Mouse (Mus musculus): Measurements from ENCODE around the gene Hoxd3.

Hoxd3 gene

DNA sequence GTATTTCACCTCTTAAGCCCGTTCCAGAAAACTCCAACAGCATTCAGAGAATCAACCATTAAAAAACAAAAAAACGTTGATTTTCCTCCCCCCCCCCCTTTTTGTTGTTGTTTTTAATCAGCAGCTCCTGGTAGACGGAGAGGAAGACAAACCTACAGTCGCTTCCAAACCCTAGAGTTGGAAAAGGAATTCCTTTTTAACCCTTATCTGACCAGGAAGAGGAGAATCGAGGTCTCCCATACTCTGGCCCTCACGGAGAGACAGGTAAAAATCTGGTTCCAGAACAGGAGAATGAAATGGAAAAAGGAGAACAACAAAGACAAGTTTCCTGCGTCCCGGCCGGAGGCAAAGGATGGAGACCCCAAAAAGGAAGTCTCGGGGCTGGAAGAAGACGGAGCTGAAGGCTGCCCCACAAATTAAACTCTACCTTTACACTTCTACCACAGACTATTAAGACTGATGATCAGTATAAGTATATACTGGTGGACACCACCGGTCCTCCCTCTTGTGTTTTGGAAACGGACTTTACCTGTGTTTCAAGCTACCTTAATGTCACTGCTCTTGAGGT, 5.2 kb upstream of the Hoxd3 start:
- DNase-seq (ENCODE audit: low spot score): no peak

- no peak for DNase-seq (ENCODE audit: low spot score)
These were observed 4.1 kb upstream of the Hoxd3 start for GRCm38 (mm10) chr2:74707599-74707998.

DNA sequence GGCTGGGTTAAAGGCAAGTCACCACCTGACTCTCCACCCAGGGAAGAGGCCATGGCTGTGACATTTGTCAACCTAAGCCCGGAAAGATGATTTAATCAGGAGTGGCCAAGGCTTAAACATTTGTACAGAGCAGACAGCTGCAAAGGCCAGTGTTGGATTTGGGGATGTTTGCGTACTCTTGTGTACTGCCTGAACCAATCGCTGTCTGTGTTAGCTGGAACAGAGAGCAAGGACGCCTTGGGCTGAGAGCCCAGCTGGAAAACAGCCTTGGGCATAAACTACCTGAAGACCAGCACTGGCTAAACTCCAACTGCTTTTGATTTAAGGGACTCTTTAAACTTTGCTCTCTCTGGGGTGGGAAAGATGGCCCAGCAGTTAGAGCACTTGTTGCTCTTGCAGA, 3.1 kb upstream of the Hoxd3 start:
- DNase-seq (ENCODE audit: low spot score): no peak

DNA sequence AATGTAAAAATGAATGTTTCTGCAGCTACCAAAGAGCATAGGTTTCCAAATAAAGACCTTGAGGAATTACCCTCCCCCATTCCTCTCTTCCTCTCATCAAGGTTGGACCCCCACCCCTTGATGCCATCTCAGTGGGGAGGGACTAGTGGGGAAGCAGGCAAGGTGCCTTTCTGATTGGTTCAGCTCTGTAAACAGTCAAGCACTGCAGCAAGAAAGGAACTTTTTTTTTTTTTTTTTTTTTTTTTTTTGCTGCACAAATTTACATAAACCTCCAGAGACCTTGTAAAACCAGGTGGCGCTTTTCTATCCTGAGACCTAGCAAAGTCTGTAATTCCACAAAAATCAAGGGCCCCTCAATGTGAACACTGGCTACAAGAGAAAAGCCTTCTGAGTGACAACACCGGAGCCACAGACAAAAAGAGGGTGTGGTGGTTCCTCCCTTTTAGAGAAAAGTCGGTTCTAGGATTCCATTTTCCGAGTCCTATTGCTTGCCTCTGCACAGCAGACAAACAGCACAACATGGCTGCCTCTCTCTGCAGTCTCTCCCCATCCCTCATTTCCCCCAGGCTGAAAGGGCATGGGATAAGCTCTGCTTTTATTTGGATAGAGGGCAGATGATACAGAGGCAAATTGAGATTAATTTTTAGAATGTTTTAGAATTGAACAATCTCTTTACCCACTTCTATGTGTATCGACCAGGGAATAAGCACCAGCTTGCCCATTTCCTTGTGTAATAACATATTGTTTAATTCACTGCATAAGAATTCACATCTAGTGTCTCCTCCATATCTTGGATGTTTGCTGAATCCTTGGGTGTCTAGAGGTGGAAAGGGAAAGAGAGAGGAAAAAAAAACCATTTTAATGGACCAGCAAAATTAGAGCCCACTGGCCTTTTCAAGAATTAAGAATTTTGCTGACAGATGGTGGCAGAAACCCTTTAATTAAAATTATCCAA, 2.0 kb upstream of the Hoxd3 start:
- DNase-seq (ENCODE audit: low spot score): no peak

GRCm38 (mm10) chr2:74710929-74711543, 691 bp upstream of the Hoxd3 start:
- no peak for DNase-seq (ENCODE audit: low spot score)

- DNase-seq (ENCODE audit: low spot score): no peak
These were observed 1.8 kb downstream of the Hoxd3 start for GRCm38 (mm10) chr2:74713239-74714150.

DNA sequence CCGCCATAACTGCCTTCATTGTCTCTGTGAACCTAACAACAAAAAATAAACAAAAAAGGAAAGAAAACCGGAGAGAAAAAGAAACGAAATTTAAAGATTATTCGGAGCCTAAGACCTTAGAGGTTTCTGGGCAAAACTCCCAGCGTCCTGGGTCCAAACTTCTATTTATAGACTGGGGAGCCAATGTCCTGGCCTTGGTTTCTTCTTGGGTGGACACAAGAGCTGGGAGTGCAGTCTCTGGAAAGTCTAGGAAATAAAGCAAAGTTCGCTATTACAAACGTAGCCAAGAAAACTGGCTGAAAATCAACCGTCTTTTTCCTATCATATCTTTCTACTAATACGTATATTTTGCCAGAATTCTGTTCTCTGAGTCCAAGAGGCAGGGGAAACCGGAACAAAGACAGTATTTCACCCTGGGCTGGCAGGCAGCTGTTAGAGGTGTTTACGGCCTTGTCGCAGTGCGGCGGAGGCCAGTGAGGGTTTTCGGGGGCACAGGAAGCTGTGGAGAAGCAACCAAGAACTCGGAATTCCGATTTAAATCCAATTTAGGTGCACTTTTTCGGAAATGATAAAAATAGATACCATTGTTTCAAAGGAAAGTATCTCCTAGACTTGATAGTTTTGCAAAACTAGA, 2.5 kb downstream of the Hoxd3 start:
- DNase-seq (ENCODE audit: low spot score): no peak

- no peak for DNase-seq (ENCODE audit: low spot score)
These were observed 3.2 kb downstream of the Hoxd3 start for GRCm38 (mm10) chr2:74714881-74715280.

GRCm38 (mm10) chr2:74715504-74716241, 3.9 kb downstream of the Hoxd3 start:
- peak; percentile 83 for DNase-seq (ENCODE audit: low spot score)

DNA sequence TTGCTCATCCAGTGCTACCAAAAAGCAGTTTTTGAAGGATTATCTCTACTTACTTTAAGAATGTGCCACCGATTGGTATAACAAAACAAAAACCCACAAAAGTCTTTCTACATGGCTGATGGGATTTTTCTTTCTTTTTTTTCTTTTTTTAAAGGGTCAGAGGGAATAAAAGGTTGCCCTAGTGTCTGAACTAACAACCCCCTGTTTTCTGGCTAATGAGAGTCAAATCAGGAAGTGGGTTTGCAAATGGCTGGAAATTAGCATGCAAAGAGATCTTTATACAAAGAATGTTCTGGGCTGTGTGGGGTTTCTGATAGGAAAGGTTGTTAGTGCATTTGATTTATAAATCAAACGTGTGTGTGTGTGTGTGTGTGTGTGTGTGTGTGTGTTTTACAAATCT, 8.7 kb downstream of the Hoxd3 start:
- DNase-seq (ENCODE audit: low spot score): no peak

DNA sequence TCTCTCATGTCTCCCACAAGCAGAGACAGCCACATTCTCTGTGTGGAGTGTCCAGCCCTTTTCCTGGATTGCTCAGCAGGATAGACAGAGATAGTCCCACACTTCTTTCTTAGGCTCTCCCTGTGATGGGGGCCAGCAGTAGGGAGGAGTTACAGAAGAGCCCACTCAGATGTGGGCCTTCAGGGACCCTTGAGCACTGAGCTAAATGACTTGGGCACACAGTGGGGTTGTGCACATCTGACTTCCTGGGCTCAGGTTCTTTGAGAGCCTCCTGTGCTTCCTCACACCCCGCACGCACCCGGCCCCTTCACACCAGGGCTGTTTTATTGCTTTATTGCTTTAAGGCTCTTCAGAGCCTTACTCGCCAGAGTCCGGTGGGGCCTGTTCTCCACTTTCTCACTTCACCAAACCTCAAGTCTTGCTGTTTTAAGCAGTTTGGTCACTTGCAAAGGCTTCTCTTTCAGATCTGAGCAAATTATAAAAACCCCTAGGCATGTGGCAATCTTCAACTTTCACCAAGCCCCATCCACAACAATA, 9.3 kb downstream of the Hoxd3 start:
- no peak for DNase-seq (ENCODE audit: low spot score)

DNA sequence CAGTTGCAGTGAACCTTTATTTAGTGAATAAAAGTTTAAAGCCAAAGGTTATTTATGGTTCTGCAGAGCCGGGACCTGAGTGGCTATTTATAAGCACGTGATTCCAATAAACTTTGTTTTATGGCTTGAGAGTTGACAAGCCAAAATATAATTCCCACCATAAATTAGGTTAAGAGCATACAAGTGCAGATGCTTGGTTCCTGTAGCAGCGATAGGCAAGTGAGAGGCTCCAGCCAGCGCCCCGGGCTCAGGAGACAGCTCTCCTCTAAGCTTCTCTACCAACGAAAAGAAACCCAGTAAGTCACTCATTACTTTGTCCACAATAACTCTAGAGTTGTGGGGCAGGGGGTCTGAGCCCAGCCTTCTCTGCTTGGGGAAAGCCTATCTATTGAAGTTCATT, 10.2 kb downstream of the Hoxd3 start:
- DNase-seq (ENCODE audit: low spot score): no peak

DNA sequence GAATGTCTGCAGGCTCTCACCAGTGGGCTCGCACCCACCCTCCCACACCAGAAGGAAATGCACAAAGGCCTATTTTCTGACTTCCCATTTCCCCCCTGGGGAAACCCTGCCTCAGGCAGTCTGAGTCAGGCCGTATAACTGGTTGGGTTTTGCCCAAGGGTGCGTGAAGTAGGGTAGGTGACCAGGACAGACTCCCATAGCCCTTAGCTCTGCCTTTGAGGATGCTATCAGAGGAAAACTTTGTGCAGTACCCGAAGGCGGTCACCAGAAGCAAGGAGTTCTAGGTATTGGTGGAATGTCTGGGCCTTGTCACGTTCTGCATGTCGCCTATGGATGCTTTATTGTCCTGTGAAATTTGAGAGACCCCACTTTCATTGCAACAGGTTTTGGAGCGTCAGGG, 11.2 kb downstream of the Hoxd3 start:
- DNase-seq (ENCODE audit: low spot score): no peak

DNA sequence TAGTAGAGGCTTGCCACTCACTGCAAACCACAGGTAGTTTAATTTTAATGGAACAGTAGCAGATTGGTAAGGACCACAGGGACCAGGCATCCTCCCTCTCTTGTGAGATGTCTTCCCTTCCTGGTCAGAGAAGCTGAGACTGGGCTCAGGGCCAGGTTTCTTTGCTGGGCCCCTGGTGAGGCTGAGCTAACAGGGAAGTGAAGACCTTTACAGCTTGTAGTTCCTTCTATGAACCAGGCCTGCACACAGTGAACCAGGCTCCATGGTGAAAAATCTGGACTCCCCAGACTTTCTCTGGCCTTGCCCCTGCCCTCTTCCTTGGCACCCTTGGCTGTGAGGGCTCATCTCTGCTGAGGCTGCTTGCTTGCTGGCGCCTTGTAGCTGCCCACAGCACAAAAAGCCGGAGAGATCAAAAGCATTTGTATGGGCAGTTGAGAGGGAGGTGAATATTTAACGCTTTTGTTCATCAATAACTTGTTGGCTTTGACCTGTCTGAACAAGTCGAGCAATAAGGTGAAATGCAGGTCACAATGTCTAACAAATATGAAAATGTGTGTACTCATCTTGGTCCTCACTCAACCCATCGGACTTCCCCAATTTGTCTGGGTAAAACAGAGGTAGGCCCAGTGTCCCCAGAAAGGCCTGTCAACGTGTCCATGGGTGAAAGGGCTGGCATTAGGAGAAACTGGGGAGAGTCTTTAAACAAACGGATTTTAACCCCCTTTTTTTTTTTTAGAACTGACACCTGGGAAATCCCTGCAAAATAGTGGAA, 12.7 kb downstream of the Hoxd3 start:
- no peak for DNase-seq (ENCODE audit: low spot score)

DNA sequence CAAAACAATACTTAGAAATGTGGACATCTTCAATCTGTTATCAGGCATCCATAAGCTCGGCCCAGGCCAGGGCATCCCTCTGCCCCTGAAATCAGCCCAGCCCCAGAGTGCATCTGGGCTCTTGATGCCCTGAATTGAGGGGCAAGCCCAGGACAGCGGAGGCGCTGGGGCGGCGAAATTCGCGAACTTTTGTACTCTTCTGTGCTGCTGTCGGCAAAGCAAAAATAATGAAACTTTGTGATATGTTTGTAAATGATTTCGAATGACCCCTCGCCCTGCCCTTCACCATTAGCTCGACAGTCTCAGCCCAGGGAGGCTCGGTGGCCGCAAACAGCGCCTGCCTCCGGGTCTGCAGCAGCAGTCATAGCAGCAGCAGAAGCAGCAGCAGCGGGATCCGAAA, 13.4 kb downstream of the Hoxd3 start:
- no peak for DNase-seq (ENCODE audit: low spot score)

DNA sequence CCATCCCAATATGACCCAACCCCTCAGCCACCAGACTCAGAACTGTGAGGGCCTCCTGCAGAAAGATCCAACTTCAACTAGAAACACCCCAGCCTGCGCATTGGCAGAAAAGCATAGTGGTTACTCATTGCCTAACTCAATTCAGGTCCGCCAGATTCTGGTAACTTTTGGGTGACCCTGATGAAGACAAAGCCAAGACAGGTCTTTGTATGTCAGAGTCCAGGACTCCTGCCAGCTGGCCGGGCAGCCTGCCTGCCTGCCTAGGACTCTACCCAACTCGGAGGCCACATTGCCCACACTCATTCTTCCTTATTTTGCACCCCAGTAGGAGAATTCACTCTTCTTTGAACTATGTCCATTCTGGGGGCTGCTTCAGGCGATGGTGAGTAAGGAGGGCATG, 14.8 kb downstream of the Hoxd3 start, which contains the start of gene Gm28230:
TSS of gene Gm28230 (plus strand) at position 178 of the 400 bp plus-strand sequence.
- no peak for DNase-seq (ENCODE audit: low spot score)

- no peak for DNase-seq (ENCODE audit: low spot score)
These were observed 15.4 kb downstream of the Hoxd3 start for GRCm38 (mm10) chr2:74726973-74727639.

GRCm38 (mm10) chr2:74727640-74728302, 16.0 kb downstream of the Hoxd3 start:
- no peak for DNase-seq (ENCODE audit: low spot score)

DNA sequence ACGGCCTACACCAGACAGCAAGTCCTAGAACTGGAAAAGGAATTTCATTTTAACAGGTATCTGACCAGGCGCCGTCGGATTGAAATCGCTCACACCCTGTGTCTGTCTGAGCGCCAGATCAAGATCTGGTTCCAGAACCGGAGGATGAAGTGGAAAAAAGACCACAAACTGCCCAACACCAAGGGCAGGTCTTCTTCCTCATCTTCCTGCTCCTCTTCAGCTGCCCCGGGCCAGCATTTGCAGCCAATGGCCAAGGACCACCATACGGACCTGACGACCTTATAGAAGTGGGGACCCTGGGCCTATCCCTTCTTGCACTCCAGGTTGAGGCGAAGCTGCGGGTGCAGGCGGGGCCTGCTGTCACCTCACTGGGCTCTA, 16.6 kb downstream of the Hoxd3 start:
- DNase-seq (ENCODE audit: low spot score): no peak
